Mouse (Mus musculus): ENCODE measurements around the gene Pld6.

DNA sequence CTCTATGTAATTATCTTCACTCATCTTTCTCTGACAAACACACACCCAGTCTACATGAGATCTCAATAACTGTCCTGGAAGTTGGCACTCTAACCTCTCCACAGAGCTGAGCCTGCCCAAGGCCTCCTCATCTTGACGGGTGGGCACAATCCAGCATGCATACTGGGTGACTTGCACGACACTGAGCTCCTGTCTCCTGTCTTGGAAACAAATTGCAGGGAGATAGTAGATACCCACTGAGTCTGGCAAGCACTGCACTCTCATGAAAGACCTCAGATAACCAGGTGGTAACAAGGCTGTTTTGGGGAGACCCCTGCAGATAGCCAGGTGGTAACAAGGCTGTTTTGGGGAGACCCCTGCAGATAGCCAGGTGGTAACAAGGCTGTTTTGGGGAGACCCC, 15.2 kb downstream of the Pld6 start:
- no peak for TF ChIP-seq POLR2A (IDR thresholded peaks at IDR 0.05; ENCODE audit: low read depth, low read length)
- TF ChIP-seq CTCF (IDR thresholded peaks at IDR 0.05; ENCODE audit: extremely low read depth, insufficient read depth, insufficient read length, insufficient replicate concordance), result no peak
